Mouse (Mus musculus) myocyte (in vitro differentiated cells): ENCODE measurements around the gene Hdhd5.

ENCODE experiments used
- CEBPB ChIP-seq: IDR thresholded peaks from 2 replicates; pipeline ENCODE4 v1.6.1; 2011; ENCODE audit warnings: mild to moderate bottlenecking, moderate library complexity; ENCODE audit not compliant: poor library complexity, insufficient read depth, severe bottlenecking
- MAX ChIP-seq: IDR thresholded peaks from one replicate; pipeline ENCODE4 v1.6.1; 2011; ENCODE audit warnings: low read depth, mild to moderate bottlenecking, control low read depth
- MYOD1 ChIP-seq, 3 experiments: IDR thresholded peaks; one replicate each; pipeline ENCODE4 v1.6.1; 2011; ENCODE audit warnings: control low read depth in 2 of 3, low read depth in 2 of 3, mild to moderate bottlenecking in 2 of 3, moderate library complexity in 1 of 3; ENCODE audit not compliant: insufficient read length in 2 of 3, control insufficient read depth in 1 of 3
- POLR2A ChIP-seq: IDR thresholded peaks from one replicate; pipeline ENCODE4 v1.6.1; 2011; ENCODE audit warnings: low read depth, mild to moderate bottlenecking, control low read depth, moderate library complexity; ENCODE audit not compliant: insufficient read length

DNA sequence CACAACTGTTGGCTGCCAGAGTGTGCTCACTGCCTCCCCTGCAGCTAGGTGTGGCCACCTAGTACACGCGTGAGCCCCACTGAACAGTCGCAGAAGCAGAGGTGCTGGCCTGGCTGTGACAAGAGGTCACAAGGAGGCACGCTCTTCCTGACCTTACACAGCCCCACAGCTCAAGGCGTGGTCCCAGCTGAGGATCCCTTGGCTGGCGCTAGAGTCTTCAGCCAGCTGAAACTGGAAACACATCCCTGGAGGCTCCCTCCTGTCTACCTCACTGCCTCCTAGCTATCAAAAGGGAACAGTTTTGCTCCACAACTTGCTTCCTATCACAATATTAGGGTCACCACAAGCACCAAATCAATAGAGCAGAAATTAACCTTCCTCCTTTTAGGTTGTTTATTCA, 19.9 kb downstream of the Hdhd5 start:
- TF ChIP-seq MYOD1 (IDR thresholded peaks at IDR 0.05; ENCODE audit: control insufficient read depth in 1 of 3, insufficient read length in 2 of 3, low read depth in 2 of 3) (no peak), POLR2A (no peak), MAX (no peak), CEBPB (no peak)
